Mouse (Mus musculus): Measurements from ENCODE around the gene Gm49776. TPM values are rescaled to one million over a fixed set of nuclear protein-coding genes. Genes with fewer than 3 reads are reported as not detected.

Gene Gm49776
- polyA plus RNA-seq, 1 experiment from 2014 or later, result 3.0 TPM

DNA sequence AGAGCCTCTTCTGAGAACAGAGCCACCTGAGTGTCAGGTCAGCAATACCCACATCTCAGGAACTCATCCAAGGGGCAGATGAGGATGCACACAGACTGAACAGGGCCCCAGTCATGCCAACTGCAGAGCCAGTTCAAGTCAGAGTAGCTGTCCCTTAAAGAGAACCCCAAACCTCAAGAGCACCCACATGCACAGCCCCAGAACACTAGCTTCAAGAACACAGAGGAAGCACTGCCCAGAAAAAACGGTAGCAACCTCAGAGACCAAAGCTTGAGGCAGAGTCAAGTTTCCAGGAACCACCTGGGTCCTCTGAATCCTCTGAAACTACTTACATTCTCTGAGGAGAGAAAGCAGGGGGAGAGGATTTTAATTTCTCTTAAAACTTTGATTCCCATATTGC lies 24.7 kb downstream of the Gm49776 start:
- H3K36me3 ChIP-seq, result peaks cover 11% of the 10 kb centered on the region
- no peaks in the 10 kb centered on the region for H3K27me3 ChIP-seq
- peaks cover 43% of the 10 kb centered on the region for H3K4me1 ChIP-seq
- H3K4me2 ChIP-seq, result peak overlapping the region; percentile 90
- 32% methylated on average over 1 of the region's 1 CpGs for WGBS
- peak overlapping the region; percentile 89 for H3K9ac ChIP-seq
- no peak overlapping the region for H3K27ac ChIP-seq
- peak overlapping the region; percentile 84; the same call in 1 of the 2 replicates for H3K4me3 ChIP-seq
- no peak for ATAC-seq (ENCODE audit: insufficient number of reproducible peaks, insufficient read depth, low FRiP score, low TSS enrichment, low read depth)
- no peaks in the 10 kb centered on the region for H3K9me3 ChIP-seq

DNA sequence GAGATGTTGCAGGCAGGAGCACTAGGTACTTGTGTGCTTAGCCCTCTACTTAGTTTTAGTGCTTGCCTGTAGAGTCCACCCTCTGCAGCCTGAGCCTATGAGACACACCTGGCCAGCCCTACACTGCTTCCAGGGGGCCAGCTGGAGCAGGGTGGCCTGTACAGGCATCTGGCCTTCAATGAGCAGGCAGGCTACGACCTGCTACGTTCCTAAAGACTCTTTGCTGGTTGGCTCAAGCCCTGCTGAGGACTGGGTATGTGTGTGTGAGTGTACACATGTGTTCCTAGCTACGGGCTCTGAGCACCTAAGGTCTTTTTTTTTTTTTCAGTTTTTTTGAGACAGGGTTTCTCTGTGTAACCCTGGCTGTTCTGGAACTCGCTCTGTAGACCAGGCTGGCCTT lies 26.7 kb downstream of the Gm49776 start:
- peaks cover 40% of the 10 kb centered on the region for H3K4me1 ChIP-seq
- peaks cover 23% of the 10 kb centered on the region for H3K36me3 ChIP-seq
- WGBS, result 85% methylated on average over 4 of the region's 4 CpGs
- no peak overlapping the region for H3K9ac ChIP-seq
- H3K9me3 ChIP-seq, result no peaks in the 10 kb centered on the region
- no peak for ATAC-seq (ENCODE audit: insufficient number of reproducible peaks, insufficient read depth, low FRiP score, low TSS enrichment, low read depth)
- H3K4me2 ChIP-seq, result no peak overlapping the region
- H3K27me3 ChIP-seq, result no peaks in the 10 kb centered on the region
- H3K27ac ChIP-seq, result no peak overlapping the region
- H3K4me3 ChIP-seq, result no peak overlapping the region

DNA sequence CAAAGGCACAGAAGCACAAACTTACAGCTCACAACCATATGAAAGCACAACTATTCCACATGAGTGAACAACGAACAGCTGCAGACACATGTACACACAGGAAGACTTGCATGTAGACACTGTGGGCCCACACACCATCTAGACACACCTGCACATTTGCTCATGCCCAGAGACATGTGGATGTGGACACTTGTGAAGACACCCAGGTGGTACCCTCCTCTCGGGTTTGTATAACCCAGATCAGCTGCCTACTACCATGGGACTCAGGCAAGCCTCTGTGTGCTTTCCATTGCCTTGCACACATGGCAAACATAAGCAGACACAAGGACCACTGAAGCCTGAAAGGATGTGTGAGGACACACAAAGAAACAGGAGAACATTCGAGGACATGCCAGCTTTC lies 27.1 kb downstream of the Gm49776 start:
- no peak overlapping the region for H3K27ac ChIP-seq
- no peaks in the 10 kb centered on the region for H3K9me3 ChIP-seq
- no peak overlapping the region for H3K4me3 ChIP-seq
- no peaks in the 10 kb centered on the region for H3K27me3 ChIP-seq
- H3K36me3 ChIP-seq, result peaks cover 27% of the 10 kb centered on the region
- no peak overlapping the region for H3K4me2 ChIP-seq
- peaks cover 36% of the 10 kb centered on the region for H3K4me1 ChIP-seq
- H3K9ac ChIP-seq, result no peak overlapping the region
- WGBS, result 84% methylated on average over 3 of the region's 3 CpGs
- ATAC-seq (ENCODE audit: insufficient number of reproducible peaks, insufficient read depth, low FRiP score, low TSS enrichment, low read depth), result no peak

- 89% methylated on average over 6 of the region's 6 CpGs for WGBS
- no peak overlapping the region for H3K4me3 ChIP-seq
- H3K9ac ChIP-seq, result no peak overlapping the region
- ATAC-seq (ENCODE audit: insufficient number of reproducible peaks, insufficient read depth, low FRiP score, low TSS enrichment, low read depth), result no peak
- H3K4me1 ChIP-seq, result peaks cover 31% of the 10 kb centered on the region
- no peak overlapping the region for H3K4me2 ChIP-seq
- H3K27ac ChIP-seq, result no peak overlapping the region
- H3K27me3 ChIP-seq, result no peaks in the 10 kb centered on the region
- H3K9me3 ChIP-seq, result no peaks in the 10 kb centered on the region
- H3K36me3 ChIP-seq, result peaks cover 31% of the 10 kb centered on the region
These were observed 27.5 kb downstream of the Gm49776 start for GRCm38 (mm10) chr16:18230617-18231016.

- ATAC-seq (ENCODE audit: insufficient number of reproducible peaks, insufficient read depth, low FRiP score, low TSS enrichment, low read depth), result no peak
- 78% methylated on average over 11 of the region's 11 CpGs for WGBS
- H3K9ac ChIP-seq, result 0 out of 2 replicates have a peak overlapping the region, but pooled peaks have one; percentile 3
These were observed 28.5 kb downstream of the Gm49776 start for GRCm38 (mm10) chr16:18229622-18230021.

DNA sequence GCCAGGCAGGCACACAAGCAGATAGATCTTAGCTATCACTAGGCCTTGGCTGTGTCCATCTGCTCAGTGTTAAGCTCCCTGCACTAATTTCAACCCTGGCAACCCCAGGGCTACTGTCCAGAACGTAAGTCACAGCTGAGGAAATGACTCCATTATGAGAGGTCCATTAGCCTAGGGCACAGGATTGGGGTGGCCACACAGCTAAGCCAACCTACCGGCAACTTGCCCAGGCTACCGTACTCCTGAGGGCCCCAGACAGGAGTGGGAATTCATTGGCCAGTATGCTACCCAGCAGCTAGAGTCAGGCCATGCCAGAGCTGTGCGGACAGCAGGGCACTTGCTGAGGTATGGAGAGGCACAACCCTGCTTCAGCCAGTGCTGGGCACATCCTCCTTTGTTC lies 29.3 kb downstream of the Gm49776 start:
- WGBS, result 86% methylated on average over 4 of the region's 4 CpGs

More at GRCm38 (mm10) chr16:18229622-18230021, 28.5 kb downstream of the Gm49776 start:
- H3K4me2 ChIP-seq, result no peak overlapping the region
- no peaks in the 10 kb centered on the region for H3K9me3 ChIP-seq
- no peaks in the 10 kb centered on the region for H3K27me3 ChIP-seq
- H3K27ac ChIP-seq, result no peak overlapping the region
- H3K4me1 ChIP-seq, result peaks cover 31% of the 10 kb centered on the region
- no peak overlapping the region for H3K4me3 ChIP-seq
- peaks cover 41% of the 10 kb centered on the region for H3K36me3 ChIP-seq

GRCm38 (mm10) chr16:18227897-18228422 lies 30.2 kb downstream of the Gm49776 start:
- ATAC-seq (ENCODE audit: insufficient number of reproducible peaks, insufficient read depth, low FRiP score, low TSS enrichment, low read depth), result no peak
- no peak overlapping the region for H3K4me3 ChIP-seq
- H3K27me3 ChIP-seq, result no peaks in the 10 kb centered on the region
- no peak overlapping the region for H3K4me2 ChIP-seq
- no peak overlapping the region for H3K27ac ChIP-seq
- H3K4me1 ChIP-seq, result peaks cover 17% of the 10 kb centered on the region
- H3K9me3 ChIP-seq, result no peaks in the 10 kb centered on the region
- H3K36me3 ChIP-seq, result peaks cover 58% of the 10 kb centered on the region
- no peak overlapping the region for H3K9ac ChIP-seq
- WGBS, result 92% methylated on average over 20 of the region's 20 CpGs

More for the DNA sequence above, 29.3 kb downstream of the Gm49776 start:
- H3K9me3 ChIP-seq, result no peaks in the 10 kb centered on the region
- H3K9ac ChIP-seq, result no peak overlapping the region
- H3K27me3 ChIP-seq, result no peaks in the 10 kb centered on the region
- H3K4me1 ChIP-seq, result peaks cover 25% of the 10 kb centered on the region
- no peak overlapping the region for H3K4me3 ChIP-seq
- H3K27ac ChIP-seq, result no peak overlapping the region
- ATAC-seq (ENCODE audit: insufficient number of reproducible peaks, insufficient read depth, low FRiP score, low TSS enrichment, low read depth), result no peak
- H3K4me2 ChIP-seq, result no peak overlapping the region
- peaks cover 49% of the 10 kb centered on the region for H3K36me3 ChIP-seq

DNA sequence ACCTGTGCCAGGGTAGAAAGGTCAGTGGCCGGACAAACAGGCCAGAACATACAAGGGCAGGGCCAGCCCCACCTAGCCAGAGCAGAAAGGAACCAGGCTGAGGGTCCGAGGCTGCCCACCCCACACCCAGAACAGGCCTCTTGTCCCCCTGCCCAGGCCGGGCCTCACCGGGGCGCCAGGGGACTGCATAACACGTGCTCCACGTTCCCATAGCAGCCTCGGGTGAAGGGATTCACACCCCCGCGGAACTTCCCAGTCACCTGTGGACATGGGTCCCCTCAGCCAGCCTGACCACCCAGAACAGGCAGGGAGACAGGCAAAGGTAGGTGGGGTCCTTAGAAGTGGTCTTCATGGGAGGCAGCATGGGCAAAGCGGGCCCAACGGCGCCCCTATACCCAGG lies 30.9 kb downstream of the Gm49776 start:
- Histone ChIP-seq H3K4me3 (no peak overlapping the region), H3K9me3 (no peaks in the 10 kb centered on the region), H3K4me2 (no peak overlapping the region), H3K27ac (no peak overlapping the region), H3K27me3 (no peaks in the 10 kb centered on the region), H3K9ac (no peak overlapping the region), H3K4me1 (peaks cover 17% of the 10 kb centered on the region), H3K36me3 (peaks cover 66% of the 10 kb centered on the region)
- 96% methylated on average over 13 of the region's 13 CpGs for WGBS
- no peak for ATAC-seq (ENCODE audit: insufficient number of reproducible peaks, insufficient read depth, low FRiP score, low TSS enrichment, low read depth)

DNA sequence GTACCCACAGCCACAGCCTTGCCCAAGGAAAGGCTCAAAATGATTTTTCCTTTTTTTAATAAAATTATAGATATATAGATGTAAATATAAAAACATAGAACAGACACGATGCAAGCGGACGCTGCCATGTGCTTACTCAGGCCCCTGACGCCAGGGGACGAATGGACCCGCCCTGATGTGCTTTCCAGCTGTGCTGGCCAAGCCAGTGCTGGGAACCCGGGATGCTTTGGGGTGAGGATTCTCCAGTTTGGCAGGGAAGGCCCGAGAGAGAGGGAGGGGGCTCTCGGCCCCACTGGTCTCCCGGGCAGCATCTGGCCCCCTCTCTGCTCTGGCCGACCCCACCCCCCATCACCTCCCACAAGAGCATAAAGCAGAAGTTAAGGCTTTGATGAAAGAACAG lies 35.9 kb downstream of the Gm49776 start:
- H3K36me3 ChIP-seq, result peaks cover 64% of the 10 kb centered on the region
- no peak for ATAC-seq (ENCODE audit: insufficient number of reproducible peaks, insufficient read depth, low FRiP score, low TSS enrichment, low read depth)

DNA sequence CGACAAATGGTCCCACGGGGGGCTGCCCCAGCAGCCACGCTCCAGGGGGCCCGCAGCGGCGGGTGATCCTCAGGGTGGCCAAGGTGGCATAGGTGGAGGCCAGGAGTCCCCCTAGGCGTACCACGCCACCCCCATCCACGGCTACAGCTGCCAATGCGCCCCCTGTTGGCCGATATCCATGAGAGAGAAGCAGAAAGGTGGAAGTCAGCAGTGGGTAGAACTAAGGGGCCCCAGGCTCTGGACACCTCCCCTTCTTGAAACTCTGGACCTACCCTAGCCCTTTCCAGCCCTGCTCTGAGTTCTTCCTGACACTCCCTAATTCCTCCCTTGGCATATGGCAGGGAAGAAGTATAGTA lies 36.6 kb downstream of the Gm49776 start:
- WGBS, result 76% methylated on average over 11 of the region's 11 CpGs

More for the DNA sequence above, 35.9 kb downstream of the Gm49776 start:
- Histone ChIP-seq H3K4me3 (no peak overlapping the region), H3K4me1 (peaks cover 10% of the 10 kb centered on the region), H3K9ac (no peak overlapping the region), H3K4me2 (no peak overlapping the region), H3K27ac (no peak overlapping the region), H3K9me3 (no peaks in the 10 kb centered on the region), H3K27me3 (no peaks in the 10 kb centered on the region)
- 85% methylated on average over 11 of the region's 11 CpGs for WGBS

GRCm38 (mm10) chr16:18220856-18221542 lies 37.1 kb downstream of the Gm49776 start:
- no peak overlapping the region for H3K27ac ChIP-seq
- H3K4me2 ChIP-seq, result no peak overlapping the region
- H3K27me3 ChIP-seq, result no peaks in the 10 kb centered on the region
- ATAC-seq (ENCODE audit: insufficient number of reproducible peaks, insufficient read depth, low FRiP score, low TSS enrichment, low read depth), result no peak
- H3K9me3 ChIP-seq, result no peaks in the 10 kb centered on the region
- WGBS, result 88% methylated on average over 6 of the region's 6 CpGs
- no peak overlapping the region for H3K9ac ChIP-seq
- peaks cover 52% of the 10 kb centered on the region for H3K36me3 ChIP-seq
- H3K4me3 ChIP-seq, result no peak overlapping the region
- peaks cover 10% of the 10 kb centered on the region for H3K4me1 ChIP-seq

More for the DNA sequence above, 36.6 kb downstream of the Gm49776 start:
- Histone ChIP-seq H3K4me1 (peaks cover 10% of the 10 kb centered on the region), H3K4me3 (no peak overlapping the region), H3K9me3 (no peaks in the 10 kb centered on the region), H3K9ac (no peak overlapping the region), H3K27ac (no peak overlapping the region), H3K4me2 (no peak overlapping the region), H3K36me3 (peaks cover 57% of the 10 kb centered on the region), H3K27me3 (no peaks in the 10 kb centered on the region)
- ATAC-seq (ENCODE audit: insufficient number of reproducible peaks, insufficient read depth, low FRiP score, low TSS enrichment, low read depth), result no peak

- no peaks in the 10 kb centered on the region for H3K9me3 ChIP-seq
- 59% methylated on average over 8 of the region's 8 CpGs for WGBS
- H3K4me1 ChIP-seq, result peaks cover 10% of the 10 kb centered on the region
- no peak overlapping the region for H3K27ac ChIP-seq
- H3K4me3 ChIP-seq, result no peak overlapping the region
- peak overlapping the region; percentile 40 for H3K9ac ChIP-seq
- H3K4me2 ChIP-seq, result no peak overlapping the region
- H3K36me3 ChIP-seq, result peaks cover 42% of the 10 kb centered on the region
- no peak; the same call in 1 of the 2 replicates for ATAC-seq (ENCODE audit: insufficient number of reproducible peaks, insufficient read depth, low FRiP score, low TSS enrichment, low read depth)
- no peaks in the 10 kb centered on the region for H3K27me3 ChIP-seq
These were observed 38.1 kb downstream of the Gm49776 start for GRCm38 (mm10) chr16:18220001-18220400.
